Mouse (Mus musculus): Measurements from ENCODE around the gene Mrpl35.
"Not testable (repeated sequence)": the region's sequence is repeated elsewhere in the genome, so short reads cannot be mapped to it uniquely, and the experiment has no call there.

Mrpl35 gene

DNA sequence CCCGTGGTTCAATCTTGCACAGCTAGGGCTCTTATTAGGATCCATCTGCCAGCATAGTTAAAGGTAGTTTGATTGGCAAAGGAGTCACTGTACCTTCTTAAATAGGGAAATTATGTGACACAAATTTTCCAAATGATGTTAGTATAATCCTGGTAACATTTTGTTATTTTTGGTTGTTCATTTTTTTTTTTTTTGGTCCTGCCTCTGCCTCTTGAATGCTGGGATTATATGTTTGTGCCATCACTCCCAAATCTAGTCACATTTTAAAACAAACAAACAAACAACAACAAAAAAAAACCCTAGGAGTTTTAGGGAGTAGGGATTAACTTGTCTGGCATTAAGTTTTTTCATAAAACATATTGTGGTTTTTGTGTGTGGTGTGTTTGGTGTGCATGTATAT, at the start of gene Mrpl35:
Gene Mrpl35, minus strand, starts transcription at position 101 of the 400 bp plus-strand sequence.
- no peak for DNase-seq

DNA sequence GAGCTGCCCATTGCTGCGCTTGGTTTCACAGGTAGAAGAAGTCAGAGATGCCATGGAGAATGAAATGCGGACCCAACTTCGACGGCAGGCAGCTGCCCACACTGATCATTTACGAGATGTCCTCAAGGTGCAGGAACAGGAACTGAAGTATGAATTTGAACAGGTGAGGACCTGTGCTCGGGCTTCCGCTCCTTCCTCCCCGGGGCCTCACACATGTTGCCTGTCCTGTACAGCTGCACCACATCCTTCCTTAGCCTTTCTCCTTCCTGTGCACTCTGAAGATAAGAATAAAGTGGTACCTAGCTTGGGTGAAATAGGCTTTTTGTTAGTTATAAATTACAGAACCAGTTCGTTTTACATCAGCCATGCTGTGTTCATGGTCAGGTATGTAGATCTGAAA, 44.6 kb upstream of the Mrpl35 start:
- DNase-seq, result no peak

DNA sequence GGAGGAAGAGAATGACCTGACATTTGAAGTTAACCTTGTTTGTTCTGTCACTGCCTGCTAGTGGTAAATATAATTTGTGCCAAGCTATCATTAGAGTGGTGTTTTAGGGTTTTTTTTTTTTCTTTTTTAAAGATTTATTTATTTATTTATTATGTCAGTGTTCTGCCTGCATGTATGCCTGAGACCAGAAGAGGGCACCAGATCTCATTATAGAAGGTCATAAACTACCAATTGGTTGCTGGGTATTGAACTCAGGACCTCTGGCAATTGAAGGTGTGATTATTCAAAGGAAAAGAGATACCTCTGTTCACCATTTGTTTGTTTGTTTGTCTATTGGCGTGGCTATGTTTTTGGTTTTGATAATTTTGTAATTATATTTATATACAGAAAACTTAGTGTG, 42.0 kb upstream of the Mrpl35 start:
- peak; percentile 19 for DNase-seq

DNA sequence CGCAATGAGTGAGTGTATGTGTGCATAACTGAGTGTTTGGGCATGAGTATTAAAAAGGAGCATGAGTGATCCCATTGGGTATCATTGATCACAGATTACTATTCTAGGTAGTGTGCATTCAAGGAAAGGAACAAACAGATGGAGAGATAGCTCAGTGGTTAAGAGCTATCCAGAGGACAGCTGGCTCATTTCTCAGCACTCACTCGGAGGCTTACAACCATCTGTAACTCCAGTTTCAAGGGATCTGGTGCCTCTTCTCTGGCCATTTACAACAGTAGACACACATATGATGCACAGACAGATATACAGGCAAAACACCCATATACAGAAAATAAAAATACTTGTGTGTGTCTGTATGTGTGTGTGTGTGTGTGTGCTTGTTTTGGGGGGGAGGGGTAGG, 41.0 kb upstream of the Mrpl35 start:
- no peak for DNase-seq

DNA sequence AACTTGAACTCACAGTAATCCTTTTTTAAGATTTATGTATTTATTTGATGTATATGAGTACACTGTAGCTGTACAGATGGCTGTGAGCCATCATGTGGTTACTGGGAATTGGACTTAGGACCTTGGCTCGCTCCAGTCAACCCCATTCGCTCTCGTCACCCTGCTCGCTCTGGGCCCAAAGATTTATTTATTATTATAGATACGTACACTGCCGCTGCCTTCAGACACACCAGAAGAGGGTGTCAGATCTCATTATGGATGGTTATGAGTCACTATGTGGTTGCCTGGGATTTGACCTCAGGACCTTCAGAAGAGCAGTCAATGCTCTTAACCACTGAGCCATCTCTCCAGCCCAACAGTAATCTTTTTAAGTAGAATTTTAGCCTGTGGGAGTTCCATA, 20.1 kb upstream of the Mrpl35 start:
- DNase-seq, result not testable (repeated sequence)

DNA sequence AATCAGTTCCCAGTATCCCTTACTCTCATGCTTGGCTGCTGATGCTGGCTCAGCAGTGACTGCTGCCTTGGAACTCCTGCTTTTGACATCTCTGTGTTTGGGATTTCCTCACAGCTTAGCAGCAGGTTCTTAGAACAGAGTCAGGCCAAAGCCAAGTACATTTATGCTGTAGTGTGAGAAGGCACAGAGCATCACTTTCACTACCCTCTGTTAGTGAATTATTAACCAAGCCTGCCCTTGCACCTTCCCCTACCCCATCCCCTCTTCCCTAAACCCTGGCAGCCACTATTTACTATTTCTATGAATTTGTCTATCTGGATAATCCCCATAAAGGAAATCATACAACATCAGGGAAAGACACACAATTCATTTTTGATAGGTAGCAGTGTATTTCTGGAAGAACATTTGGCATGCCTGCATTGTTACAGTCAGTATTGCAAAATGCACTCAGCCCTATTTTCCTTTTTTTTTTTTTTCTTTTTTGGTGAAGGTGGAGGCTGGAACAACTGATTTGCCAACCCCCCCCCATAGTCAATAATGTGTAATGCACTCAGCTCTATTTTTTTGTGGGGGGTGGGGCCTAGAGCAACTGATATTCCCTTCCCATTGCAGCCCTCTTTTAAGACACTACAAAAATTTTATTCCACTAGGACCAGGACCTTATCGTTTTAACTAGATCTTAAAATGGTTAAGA, 14.0 kb upstream of the Mrpl35 start:
- no peak for DNase-seq

DNA sequence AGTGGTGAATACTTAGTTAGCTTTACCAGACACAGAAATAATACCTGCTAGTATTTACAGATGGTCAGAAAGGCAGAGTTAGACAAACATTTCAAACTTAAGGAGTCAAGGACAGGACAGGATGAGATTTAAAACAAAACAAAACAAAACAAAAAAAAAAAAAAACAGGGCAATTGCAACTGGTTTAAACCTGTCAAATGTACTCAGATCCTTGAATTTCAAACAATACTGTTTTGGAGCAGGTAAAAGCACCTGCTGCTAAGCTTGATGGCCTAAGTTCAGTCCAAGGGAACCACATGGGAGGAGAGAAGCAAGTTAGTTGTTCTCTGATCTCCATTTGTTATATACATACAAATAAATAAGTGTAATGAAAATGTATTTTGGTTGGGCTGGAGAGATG, 13.0 kb upstream of the Mrpl35 start:
- DNase-seq, result no peak

DNA sequence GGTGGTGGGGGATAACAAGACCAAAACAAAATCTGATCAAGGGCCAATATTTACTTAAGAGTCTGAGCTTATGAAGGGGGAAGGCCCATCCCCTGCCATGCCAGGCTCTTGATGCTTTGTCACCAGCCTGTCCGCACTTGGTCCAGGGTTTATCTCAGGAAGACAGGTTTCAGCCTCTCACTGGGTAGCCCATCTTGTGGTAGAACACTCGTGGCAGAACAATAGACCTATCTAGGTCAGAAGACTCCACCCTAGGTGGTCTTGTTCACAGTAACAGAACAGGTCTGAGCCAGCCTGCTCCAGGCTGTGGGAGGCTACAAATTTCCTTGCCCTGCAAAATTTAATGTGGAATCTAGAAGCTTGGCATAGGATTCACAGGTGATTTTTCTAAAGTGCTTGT, 10.0 kb upstream of the Mrpl35 start:
- peak; percentile 3 for DNase-seq

DNA sequence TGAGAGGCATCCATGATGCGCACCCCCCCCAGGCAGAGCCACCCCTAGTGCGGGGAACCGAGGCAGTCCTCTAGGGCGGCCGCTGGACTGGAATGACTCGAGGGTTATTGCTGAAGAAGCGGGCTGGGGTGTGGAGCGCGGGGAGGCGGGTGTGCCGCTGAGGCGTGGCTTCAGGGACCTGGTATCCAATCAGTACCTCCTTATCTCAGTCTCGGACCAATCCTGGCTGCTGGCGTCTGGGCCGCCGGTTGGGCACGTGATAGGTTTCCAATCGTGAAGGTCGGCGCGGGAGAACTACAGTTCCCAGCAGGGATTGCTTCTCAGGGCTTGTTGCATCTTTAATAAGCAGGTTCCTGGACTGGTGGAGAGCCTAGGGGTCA, 4.8 kb upstream of the Mrpl35 start:
- DNase-seq, result peak; percentile 98

DNA sequence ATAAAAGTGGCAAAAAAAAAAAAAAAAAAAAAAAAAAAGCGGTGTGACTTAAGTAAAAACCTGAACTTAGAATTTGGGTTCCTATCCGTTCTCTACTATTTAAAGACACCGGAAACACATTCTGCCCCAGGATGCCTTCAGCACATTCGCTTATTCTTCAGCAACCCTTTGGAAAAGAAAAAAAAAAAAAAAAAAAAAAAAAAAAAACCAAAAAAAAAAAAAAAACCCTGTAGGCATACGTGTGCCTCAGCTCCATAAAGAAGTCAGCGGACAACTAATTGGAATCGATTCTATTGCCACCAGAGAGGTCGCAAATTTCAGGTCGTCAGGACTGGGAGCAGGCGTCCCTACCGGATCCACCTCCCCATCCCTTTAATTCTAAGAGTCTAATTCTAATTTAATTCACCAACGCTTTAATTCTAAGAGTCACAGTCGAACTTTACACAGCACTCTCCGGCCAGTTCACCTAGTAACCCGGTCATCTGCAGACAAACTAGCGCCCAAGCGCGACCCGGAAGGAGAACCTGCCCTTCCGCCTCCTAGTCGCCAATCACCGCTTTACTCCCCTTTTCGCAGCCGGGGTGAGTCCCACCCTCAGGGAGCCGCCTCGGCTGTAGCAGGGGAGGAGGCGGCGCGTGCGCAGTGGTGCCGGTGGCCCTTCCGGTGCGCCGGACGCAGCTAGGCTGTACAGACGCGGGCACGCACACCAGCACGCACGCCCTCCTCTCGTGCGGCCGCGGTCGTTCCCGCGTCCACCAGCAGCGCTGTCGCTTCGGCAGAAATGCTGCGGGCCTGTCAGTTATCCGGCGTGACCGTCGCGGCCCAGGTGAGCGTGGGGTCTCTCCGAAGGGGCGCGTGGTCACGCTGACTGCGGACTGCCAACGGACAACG, 4.2 kb upstream of the Mrpl35 start, which contains the start of gene Immt:
Gene Immt, plus strand, starts transcription at position 642 of the 891 bp plus-strand sequence.
- peak; percentile 98 for DNase-seq

DNA sequence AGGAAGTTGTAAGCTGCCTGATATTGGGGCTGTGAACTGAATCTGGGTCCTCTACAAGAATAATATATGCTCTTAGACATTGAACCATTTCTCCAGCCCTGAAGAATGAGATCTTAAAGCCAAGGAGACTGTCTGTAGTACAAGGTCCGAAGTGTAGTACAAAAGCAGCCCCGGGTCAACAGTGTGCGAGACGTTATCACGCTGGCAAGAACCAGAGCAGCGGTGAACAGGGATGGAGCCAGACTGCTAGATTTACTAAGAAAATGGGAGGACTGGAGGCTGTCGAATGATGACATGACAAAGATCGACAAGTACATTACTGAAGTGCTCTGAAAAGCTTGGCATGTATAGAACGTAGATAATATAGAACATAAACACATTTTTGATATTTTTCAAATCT, 3.0 kb upstream of the Mrpl35 start:
- no peak for DNase-seq

DNA sequence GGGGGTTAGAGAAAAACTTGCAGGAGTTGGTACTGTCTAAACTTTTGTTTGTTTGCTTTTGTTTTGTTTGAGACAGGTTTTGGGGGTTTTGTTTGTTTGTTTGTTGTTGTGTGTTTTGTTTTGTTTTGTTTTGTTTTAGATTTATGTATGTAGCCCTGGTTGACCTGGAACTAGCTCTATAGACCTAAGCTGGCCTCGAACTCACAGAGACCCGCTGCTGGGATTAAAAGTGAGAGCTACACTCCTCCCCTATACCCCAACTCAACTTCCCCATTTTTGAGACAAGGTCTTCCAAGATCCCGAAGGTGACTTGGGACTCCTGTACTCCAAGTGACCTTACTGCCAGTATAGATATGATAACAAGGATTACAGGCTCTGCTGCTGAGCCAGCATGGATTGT, 2.8 kb downstream of the Mrpl35 start:
- DNase-seq, result no peak

DNA sequence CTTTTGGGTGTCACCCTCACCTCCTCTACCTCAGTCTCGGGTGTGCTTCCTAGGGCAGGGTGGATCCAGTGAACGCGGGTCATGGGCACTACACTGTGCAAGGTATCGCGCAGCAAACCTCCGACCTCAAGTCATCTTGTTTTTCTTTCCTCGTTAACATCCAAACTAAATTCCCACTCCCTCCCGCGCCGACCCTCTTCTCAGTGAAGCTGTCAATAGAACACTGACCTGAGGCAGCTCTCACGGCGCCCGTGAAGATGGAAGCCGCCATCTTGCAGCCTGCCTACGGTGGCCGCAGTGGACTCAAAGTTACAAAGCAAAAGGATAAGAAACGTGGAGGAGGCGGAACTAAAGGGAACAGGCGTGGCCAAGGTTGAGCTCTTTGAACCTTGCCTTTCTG, 3.3 kb downstream of the Mrpl35 start:
- peak; percentile 95 for DNase-seq

DNA sequence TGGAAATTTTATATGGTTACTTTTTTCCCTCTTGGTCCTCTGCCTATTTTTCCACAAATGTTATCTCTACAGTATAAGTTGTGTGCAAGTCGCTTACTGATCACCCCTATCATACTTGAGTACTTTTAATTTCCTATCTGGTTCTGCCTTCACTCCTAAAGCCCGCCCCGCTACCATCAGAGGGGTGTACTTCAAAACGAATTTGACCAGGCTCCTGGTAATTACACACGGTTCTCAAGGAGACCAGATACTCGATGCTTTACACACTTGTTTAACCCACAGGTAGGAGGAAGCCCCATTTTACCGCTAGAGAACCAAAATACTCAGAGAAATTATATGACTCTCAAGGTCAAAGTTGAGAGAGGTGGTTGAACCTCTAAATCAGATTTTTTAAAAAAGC, 3.7 kb downstream of the Mrpl35 start:
- DNase-seq, result no peak

DNA sequence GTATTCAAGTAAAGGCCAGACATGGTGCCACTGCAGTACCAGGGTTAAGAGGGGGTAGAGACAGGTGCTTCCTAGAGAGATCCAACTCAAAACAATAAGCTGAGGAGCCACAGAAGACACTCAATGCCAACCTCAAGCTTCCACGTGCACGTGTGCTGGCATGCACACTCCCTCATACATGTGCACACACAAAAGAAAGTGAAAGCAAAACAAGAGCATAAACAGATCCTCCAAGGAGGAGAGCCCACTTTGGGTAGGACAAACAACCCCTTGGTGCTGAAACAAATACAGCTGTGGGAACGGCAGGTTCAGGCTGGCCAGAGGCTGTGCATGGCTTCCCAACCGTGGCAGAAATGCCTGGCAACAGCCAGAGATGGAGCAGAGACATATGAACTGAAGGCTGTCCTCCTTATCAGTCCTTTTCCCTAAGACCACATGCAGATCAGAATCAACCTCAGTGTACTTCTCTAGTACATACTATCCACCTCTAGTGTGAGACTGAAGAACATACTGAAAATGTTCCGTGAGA, 6.9 kb downstream of the Mrpl35 start:
- no peak for DNase-seq

DNA sequence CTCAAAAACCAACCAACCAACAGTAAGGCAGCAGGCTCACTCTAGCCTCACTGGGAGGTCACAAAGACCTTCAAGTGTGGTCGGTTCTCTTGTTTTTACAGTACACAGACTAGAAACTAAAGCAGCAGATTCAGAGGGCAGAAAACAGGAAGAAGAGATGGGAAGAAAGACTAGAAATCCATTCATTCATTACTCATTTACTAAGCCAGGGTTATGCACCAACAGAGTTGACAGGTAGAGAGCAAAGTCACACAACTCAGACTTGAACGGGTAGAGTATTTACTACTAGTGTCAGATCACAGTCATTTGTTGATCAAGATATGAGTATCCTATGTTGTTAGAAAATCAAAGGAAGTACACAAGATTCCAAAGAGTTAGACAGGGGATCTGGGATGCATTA, 13.9 kb downstream of the Mrpl35 start:
- DNase-seq, result no peak

DNA sequence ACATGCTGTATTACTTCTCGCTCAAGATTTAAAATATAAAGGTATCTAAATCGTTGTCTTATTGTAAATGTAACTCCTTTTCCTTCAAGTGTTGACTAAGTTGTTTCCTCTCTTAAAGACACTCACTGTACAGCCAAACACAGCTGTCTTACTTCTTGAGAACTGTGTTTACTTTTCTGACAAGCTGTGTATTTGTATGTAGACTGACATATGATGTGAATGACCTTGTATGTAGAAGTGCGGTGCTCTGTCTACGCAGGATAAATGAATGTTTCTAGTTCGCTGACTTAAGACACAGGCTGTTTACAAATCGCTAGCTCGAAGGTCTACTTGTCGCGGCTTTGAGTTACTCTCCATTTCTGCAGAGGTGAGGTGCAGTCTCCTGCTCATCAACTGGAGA, 16.9 kb downstream of the Mrpl35 start:
- DNase-seq, result no peak

DNA sequence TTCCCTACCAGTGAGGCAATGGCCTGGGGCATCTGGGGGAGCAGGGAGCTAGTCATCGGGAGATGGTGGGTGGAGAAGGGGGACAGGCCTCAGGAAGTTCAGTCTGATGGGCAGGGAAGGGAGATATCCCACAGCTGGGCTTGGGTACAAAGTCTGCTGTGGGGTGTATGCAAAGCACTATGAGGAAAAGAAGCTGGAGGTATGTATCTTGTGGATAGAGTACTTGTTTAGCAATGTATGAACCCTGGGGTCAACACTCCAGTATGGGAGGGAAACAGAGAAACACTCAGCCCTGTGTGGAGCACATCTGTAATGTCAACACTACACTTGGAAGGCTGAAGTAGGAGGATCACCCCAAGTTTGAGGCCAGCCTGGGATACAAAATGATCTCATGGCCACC, 20.1 kb downstream of the Mrpl35 start:
- no peak for DNase-seq

DNA sequence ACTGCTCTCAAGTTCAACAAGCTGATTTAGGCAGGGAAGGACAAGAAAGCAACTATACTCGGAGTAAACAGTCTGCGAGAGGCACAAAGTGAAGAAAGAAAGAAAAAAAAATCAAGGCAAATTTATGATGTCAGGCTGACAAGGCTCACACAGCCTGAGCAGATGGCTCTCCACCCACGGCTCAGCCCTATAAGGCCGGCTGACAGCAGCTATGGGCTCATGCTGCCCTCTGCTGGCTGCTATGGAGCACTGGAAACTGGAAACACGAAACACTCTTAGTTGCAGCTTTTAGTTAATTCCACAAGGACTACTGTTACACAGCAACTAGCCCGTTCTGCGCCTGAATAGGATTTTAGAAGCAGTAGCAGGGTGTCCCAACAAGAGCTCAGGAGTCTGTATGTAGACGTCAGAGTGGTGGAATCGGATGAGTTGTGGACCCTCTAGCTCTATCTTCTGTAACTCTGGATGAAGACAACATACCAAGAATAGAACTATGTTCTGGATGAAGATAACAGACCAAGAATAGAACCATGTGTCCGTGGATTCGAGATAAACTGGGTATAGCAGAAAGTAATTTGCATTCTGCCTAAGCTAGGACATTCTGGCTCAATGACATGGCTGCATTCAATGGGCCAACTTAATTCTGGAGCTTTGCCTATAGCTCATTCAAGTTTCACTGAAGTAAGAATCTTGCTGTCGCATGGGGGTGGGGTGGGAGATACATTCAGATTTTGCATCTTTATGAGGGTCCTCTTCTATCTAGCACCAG, 22.5 kb downstream of the Mrpl35 start:
- peak; percentile 86 for DNase-seq

DNA sequence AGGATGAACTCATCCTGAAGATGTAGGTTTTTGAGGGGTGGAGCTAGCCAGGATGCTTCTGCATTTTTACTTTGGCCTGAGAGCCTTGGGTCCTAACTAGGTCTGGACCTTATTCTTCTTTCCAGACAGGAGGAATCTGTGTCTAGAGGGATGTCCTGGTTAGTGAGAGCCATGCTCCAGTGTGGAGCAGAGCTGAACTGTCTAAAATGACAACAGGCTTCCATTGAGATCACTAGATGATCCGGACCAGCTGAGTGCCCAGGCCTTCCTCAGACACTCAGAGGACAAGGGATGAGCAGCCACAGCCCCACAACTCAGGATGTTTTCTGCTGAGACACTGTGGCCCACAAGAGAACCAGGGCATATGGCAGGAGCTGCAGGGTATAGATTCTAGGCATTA, 23.2 kb downstream of the Mrpl35 start:
- DNase-seq, result no peak

DNA sequence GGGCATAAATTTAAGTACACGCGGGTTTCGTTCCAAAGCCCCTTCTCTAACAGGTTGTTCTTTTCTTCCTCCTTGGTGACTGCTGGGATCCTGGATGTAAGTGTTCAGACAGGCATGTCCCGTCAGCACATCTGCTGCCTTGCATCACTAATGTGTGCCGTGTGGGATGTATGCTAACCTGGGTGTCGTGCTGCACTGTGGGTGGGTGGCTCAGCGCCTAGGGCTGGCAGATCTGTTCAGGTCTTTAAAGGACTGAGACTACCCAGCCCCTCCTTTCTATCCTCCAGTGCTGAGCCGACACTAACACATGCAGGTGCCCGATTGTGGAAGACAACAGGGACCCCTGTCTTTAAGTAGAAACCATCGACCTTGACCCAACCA, 25.1 kb downstream of the Mrpl35 start:
- no peak for DNase-seq

DNA sequence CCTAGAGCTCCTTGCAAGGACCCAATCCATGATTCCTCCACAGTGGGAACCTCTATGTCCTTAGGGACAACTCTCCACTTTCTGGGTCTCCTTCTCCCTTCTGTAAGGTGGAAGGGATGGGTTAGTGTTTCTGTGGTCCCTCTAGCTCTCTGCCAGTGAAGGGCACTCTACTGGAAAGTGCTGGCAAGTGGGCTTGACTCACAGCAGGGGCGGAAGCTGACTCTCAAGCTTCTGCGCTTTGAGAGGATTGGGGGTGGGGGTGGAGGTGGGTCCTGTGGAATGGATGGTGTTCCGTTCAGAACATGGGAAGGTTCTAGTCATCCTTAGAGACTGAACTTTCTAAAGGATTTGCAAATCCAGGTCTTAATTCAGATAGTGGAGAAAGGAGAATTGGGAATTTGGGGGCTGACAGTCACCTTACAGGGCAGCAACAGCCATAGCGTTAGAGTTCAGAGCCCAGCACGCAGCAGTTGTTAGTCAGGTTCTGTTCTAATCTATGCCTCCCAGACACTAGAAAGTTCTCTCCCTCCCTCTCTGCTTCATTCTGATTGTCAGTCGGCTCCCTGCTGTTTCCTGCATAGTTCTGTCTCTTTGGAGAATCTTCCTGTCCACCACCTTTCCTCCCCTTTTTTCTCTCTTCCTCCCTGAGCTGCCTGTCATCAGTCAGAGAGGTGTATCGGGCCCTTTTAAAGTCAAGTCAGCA, 25.6 kb downstream of the Mrpl35 start:
- no peak for DNase-seq

DNA sequence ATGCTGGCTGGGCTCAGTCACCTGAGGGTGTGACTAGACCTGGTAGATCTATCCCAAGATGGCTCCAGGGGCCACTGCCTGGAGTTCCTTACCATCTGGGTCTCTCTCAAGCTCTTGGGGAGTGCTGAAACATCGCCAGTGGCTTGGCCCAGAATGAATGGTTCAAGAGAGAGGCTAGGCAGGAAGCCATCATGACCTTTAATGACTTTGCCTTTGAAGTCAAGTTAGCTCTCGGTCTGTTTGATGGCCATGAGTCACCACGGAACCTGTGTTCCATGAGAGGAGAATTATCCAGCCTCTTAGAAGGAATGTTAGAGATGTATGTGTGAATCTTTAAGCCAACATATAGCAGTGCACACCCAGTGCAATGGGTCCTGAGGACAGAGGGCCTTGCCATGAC, 27.4 kb downstream of the Mrpl35 start:
- no peak for DNase-seq

Data from retina, postnatal 1 day (tissue).